Mouse (Mus musculus) embryonic fibroblast, embryonic 13.5 days (primary cell): ENCODE measurements at regions not wholly inside any gene's neighbourhood (a gene's known extent, or its start where the extent isn't known, plus 50 kb on each side); places are given as distances from the start of the nearest gene placed in this dataset.

ENCODE experiments used
- CTCF ChIP-seq: IDR thresholded peaks from 2 replicates; pipeline ENCODE4 v1.5.1; 2011; ENCODE audit warnings: mild to moderate bottlenecking, control low read depth, low read length, moderate library complexity, borderline replicate concordance; ENCODE audit not compliant: insufficient read depth
- POLR2A ChIP-seq: IDR thresholded peaks from 2 replicates; pipeline ENCODE4 v1.6.1; 2011; ENCODE audit warnings: low read depth, mild to moderate bottlenecking, control low read depth, low read length, moderate library complexity

GRCm38 (mm10) chr8:44165115-44165514 is 455.3 kb upstream of the Adam34 start:
- TF ChIP-seq POLR2A: no peak
- no peak for TF ChIP-seq CTCF
